Mouse (Mus musculus) embryonic facial prominence, embryonic 13.5 days (tissue): Measurements from ENCODE around the gene Gin1. TPM values are rescaled to one million over a fixed set of nuclear protein-coding genes. Genes with fewer than 3 reads are reported as not detected.

Experiments
- ATAC-seq: fragments of 200-750 bp; cut with Nextera tagmentation; 2 replicates; pipeline ENCODE4 v1.8.0; 2017; ENCODE audit warnings: low read depth; ENCODE audit not compliant: insufficient number of reproducible peaks, insufficient read depth, low FRiP score, low TSS enrichment
- H3K27ac ChIP-seq: fragments of 300-500 bp; sonication (generic); 2 replicates; pipeline ENCODE4 v1.5.1; 2015; ENCODE audit warnings: moderate library complexity, mild to moderate bottlenecking, inconsistent platforms
- H3K27me3 ChIP-seq: fragments of 300-500 bp; sonication (generic); 2 replicates; pipeline ENCODE4 v1.6.1; 2015; ENCODE audit warnings: mild to moderate bottlenecking, inconsistent platforms
- H3K36me3 ChIP-seq: fragments of 300-500 bp; sonication (generic); 2 replicates; pipeline ENCODE4 v1.6.1; 2015; ENCODE audit warnings: mild to moderate bottlenecking, inconsistent platforms
- H3K4me1 ChIP-seq: fragments of 300-500 bp; sonication (generic); 2 replicates; pipeline ENCODE4 v1.6.1; 2015; ENCODE audit warnings: inconsistent platforms
- H3K4me2 ChIP-seq: fragments of 300-500 bp; sonication (generic); 2 replicates; pipeline ENCODE4 v1.6.1; 2015; ENCODE audit warnings: moderate library complexity, mild to moderate bottlenecking, inconsistent platforms
- H3K4me3 ChIP-seq: fragments of 300-500 bp; sonication (generic); 2 replicates; pipeline ENCODE4 v1.5.1; 2015; ENCODE audit warnings: mild to moderate bottlenecking, inconsistent platforms
- H3K9ac ChIP-seq: fragments of 300-500 bp; sonication (generic); 2 replicates; pipeline ENCODE4 v1.6.1; 2015; ENCODE audit warnings: mild to moderate bottlenecking, inconsistent platforms
- H3K9me3 ChIP-seq: fragments of 300-500 bp; sonication (generic); 2 replicates; pipeline ENCODE4 v1.6.1; 2016; ENCODE audit warnings: inconsistent platforms
- WGBS: fragments of 180-500 bp; shearing (Covaris S2); methylation state at CpG from one replicate; pipeline ENCODE4 v1.1.7; 2015; ENCODE audit warnings: mixed read lengths; 5-methylcytosine and 5-hydroxymethylcytosine counted together
- polyA plus RNA-seq: library from polyadenylated mRNA; unstranded; fragments of >200 nt; fragmentation: Nextera tagmentation; extraction: Ambion mirVana; gene quantifications from 2 replicates; pipeline ENCODE4 v1.2.1, GENCODE M21; 2015

Gin1 gene
- polyA plus RNA-seq, 1 experiment from 2014 or later, result 18.9 TPM

DNA sequence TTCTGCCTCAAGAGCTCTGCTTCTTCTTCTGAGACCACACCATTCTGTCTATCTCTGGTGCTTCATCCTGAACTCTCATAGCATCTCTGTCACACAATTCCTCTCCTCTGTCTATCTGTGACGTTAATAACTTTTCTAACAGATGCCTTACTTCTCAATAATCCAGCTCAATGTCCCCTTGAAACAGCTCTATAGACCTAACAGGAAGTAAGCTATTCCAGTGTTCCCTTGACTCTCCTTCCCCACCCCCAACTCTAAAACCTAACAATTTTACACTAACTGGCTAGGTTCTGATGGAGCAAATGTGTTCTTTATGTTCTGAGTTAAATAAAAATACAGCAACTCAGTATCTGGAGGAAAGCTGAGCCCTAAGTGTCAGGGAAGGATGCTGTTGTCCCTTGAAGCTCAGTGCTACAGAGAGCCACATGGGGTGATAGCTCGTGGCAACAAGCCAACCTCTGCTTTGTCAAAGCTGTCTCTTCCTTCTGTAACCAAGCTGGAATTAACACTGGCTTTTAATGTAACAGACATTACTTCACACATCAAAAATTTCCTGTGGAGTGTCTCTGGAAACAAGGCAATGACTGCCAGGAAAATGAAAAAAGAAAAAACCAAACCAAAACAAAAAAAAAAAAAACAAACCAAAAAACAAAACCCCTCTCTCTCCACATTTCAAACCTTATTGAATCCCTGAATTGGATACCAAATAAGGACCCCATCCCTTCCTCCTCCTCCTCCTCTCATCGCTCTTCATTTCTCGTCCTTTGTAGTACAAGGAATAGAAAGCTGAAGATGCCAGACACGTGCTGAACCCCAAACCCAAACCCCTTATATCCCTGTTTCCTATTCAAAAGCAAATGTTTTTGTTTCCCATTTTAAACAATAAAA lies 63.7 kb downstream of the Gin1 start:
- ATAC-seq, result no peak
- no peaks in the 10 kb centered on the region for H3K27me3 ChIP-seq
- no peaks in the 10 kb centered on the region for H3K9me3 ChIP-seq
- no peak overlapping the region for H3K4me3 ChIP-seq
- WGBS, result 60% methylated on average over 5 of the region's 5 CpGs
- H3K27ac ChIP-seq, result no peak overlapping the region
- H3K36me3 ChIP-seq, result no peaks in the 10 kb centered on the region
- H3K9ac ChIP-seq, result no peak overlapping the region
- no peak overlapping the region for H3K4me2 ChIP-seq
- 0 out of 2 replicates have a peak, but pooled peaks cover 8% of the 10 kb centered on the region for H3K4me1 ChIP-seq

GRCm38 (mm10) chr1:97834354-97834822 lies 64.4 kb downstream of the Gin1 start:
- Histone ChIP-seq H3K27ac (no peak overlapping the region), H3K9me3 (no peaks in the 10 kb centered on the region), H3K27me3 (no peaks in the 10 kb centered on the region), H3K4me2 (no peak overlapping the region), H3K4me1 (0 out of 2 replicates have a peak, but pooled peaks cover 8% of the 10 kb centered on the region), H3K9ac (no peak overlapping the region), H3K4me3 (no peak overlapping the region), H3K36me3 (no peaks in the 10 kb centered on the region)
- 66% methylated on average over 5 of the region's 5 CpGs for WGBS
- ATAC-seq, result no peak

Other genes with a start within 250 kb of the Gin1 start
- 17.5 and 18.2 TPM in 2 replicates for gene D1Ertd622e, start 108.1 kb upstream of the Gin1 start, polyA plus RNA-seq
- 32.2 and 35.8 TPM in 2 replicates for gene Ppip5k2, start 239 bp downstream of the Gin1 start, polyA plus RNA-seq